Mouse (Mus musculus): ENCODE data around the gene Itga9.

DNA sequence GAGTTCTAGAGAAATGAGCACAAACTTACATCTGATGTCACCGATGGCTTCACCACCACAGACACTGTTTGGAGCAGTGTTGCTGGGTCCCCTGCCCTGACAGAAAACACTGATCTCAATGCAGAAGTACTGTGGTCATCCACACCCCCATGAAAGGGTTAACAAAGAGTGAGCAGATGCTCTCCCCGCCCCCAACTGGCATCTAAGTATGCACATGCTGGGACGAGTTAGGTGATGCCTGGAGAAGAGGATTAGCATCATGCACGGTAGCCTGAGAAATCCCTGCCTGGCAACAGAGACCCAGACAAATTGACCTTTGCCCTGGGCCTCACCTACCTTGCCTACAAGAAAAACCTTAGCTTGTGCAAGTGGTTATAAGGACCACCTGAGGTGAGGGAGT is 162.1 kb downstream of the Itga9 start:
- TF ChIP-seq TCF12 (IDR thresholded peaks at IDR 0.05; ENCODE audit: insufficient read depth, poor library complexity, severe bottlenecking) (no peak), USF1 (IDR thresholded peaks at IDR 0.05; ENCODE audit: low read depth) (no peak), POLR2AphosphoS2 (IDR thresholded peaks at IDR 0.05; ENCODE audit: insufficient read length, low read depth) (no peak), POLR2A (IDR thresholded peaks at IDR 0.05; ENCODE audit: insufficient read length, low read depth) (no peak), MYOG (IDR thresholded peaks at IDR 0.05; ENCODE audit: control insufficient read depth in 1 of 3, insufficient read depth in 1 of 3, insufficient read length in 2 of 3, low read depth in 2 of 3) (no peak), MAX (IDR thresholded peaks at IDR 0.05; ENCODE audit: low read depth) (no peak), E2F4 (IDR thresholded peaks at IDR 0.05; ENCODE audit: insufficient read depth) (no peak), CEBPB (IDR thresholded peaks at IDR 0.05; ENCODE audit: insufficient read depth, poor library complexity, severe bottlenecking) (no peak), TCF3 (IDR thresholded peaks at IDR 0.05; ENCODE audit: insufficient read length, low read depth) (no peak), SRF (IDR thresholded peaks at IDR 0.05; ENCODE audit: control insufficient read depth, insufficient read length, low read depth) (no peak)

Measured in myocyte (in vitro differentiated cells).